Mouse (Mus musculus): ENCODE data around the gene Phf7.
A peak's percentile ranks its signal among the peaks of the same experiment; 100 is the strongest.

Phf7 gene

GRCm38 (mm10) chr14:31199599-31199998 lies 51.5 kb downstream of the Phf7 start:
- DNase-seq (ENCODE audit: low spot score in 2 of 2): no peak

- DNase-seq (ENCODE audit: low spot score in 2 of 2): no peak
These were observed 53.3 kb downstream of the Phf7 start for GRCm38 (mm10) chr14:31197547-31198516.

- peak in 1 of 2 experiments; percentile 19 for DNase-seq (ENCODE audit: low spot score in 2 of 2)
These were observed 55.1 kb downstream of the Phf7 start for GRCm38 (mm10) chr14:31195968-31196367.

GRCm38 (mm10) chr14:31195521-31195920 lies 55.6 kb downstream of the Phf7 start:
- no peak for DNase-seq (ENCODE audit: low spot score in 2 of 2)

GRCm38 (mm10) chr14:31194891-31195513 lies 56.1 kb downstream of the Phf7 start:
- DNase-seq (ENCODE audit: low spot score in 2 of 2): peak; percentile 20 to 27

- DNase-seq (ENCODE audit: low spot score in 2 of 2): peak; percentile 31 to 42
These were observed 56.7 kb downstream of the Phf7 start for GRCm38 (mm10) chr14:31194441-31194840.

GRCm38 (mm10) chr14:31193791-31194190 lies 57.3 kb downstream of the Phf7 start:
- DNase-seq (ENCODE audit: low spot score in 2 of 2): no peak

GRCm38 (mm10) chr14:31191936-31192335 lies 59.2 kb downstream of the Phf7 start:
- no peak for DNase-seq (ENCODE audit: low spot score in 2 of 2)

GRCm38 (mm10) chr14:31189348-31189747 lies 61.8 kb downstream of the Phf7 start:
- DNase-seq (ENCODE audit: low spot score in 2 of 2): no peak

- DNase-seq (ENCODE audit: low spot score in 2 of 2): no peak
These were observed 62.3 kb downstream of the Phf7 start for GRCm38 (mm10) chr14:31188771-31189181.
